Mouse (Mus musculus) spleen, adult 10 weeks (tissue): ENCODE measurements around the gene Sod2. TPM values are rescaled to one million over a fixed set of nuclear protein-coding genes. Genes with fewer than 3 reads are reported as not detected.

Source experiments
- polyA plus RNA-seq: library from polyadenylated mRNA; stranded (reverse); fragments of 350-450 nt; fragmentation: Illumina TruSeq; extraction: RNeasy Lipid Tissue Mini Kit (QIAGEN cat#74804); gene quantifications from one replicate; pipeline ENCODE4 v1.2.3, GENCODE M21; 2015; ENCODE audit warnings: low replicate concordance; ENCODE audit not compliant: insufficient read depth

Sod2 gene
- polyA plus RNA-seq = 43.3 TPM

GRCm38 (mm10) chr17:13006546-13006945 lies at the start of gene Sod2:
Gene Sod2 (plus strand): TSS chr17:13006846.

GRCm38 (mm10) chr17:12960331-12960873 lies 46.2 kb upstream of the Sod2 start, which contains the start of gene Acat2:
Gene Acat2 (minus strand): TSS chr17:12960747.

GRCm38 (mm10) chr17:12994069-12994468 lies 12.6 kb upstream of the Sod2 start, which contains the start of gene Wtap:
Gene Wtap (minus strand): TSS chr17:12994169.

DNA sequence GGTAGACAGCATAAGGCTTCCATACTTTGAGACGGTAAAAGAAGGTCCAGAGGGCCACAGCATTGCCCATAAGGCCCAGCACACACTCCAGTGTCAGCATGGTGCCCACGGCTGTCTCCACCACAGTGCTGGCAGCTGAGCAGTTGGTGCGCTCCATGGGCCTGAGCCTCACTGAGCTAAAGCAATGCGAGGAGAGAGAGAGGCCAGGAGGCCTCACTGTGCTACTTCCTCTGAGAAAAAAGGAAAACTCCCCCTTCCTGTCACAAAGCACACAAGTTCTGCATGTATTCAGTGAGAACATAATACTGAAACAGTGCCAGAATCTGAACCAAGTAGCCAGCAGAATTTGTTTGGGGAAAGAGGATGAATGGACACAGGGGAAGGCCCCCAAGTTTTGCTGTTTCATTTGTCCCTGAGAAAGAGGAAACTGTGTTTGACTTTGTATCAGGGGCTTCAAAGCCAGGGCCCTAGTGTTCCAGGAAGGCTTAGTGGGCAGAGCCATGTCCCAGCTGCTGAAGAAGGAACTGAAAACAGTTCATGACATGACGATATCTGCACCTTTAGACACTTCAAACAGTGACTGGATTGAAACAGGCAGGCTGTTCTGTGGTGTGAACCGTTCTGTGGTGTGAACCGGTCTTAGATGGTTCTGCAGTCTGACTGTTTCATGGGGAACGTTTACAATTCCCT lies 45.6 kb downstream of the Sod2 start, which contains the start of gene Gpr31b:
Gene Gpr31b (minus strand): TSS at position 173 of the 690 bp plus-strand sequence.

DNA sequence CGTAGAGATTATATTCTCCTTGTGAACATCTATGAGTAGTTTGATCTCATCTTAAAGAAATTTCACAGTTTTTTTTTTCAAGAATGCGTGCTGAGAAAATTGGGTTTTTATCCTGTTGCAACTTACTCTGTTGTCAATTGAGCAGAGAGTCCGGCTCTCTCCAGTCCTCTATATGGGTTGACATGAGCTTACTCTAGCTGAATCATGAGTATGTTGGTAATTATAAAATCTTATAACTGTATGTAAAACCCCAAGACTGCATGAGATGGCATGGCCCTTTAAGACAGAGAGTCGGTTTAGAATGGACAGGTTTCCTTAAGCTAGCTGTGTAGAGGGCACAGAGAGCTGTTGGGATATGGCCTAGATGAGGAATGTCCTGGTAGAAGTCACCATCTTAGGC lies 54.2 kb downstream of the Sod2 start, which contains the start of gene Tcp10b:
Gene Tcp10b (plus strand): TSS at position 301 of the 400 bp plus-strand sequence.

Other genes with a start within 250 kb of the Sod2 start
- gene Igf2r, start 237.2 kb upstream of the Sod2 start, polyA plus RNA-seq = 12.9 TPM
- gene Mas1, start 138.7 kb upstream of the Sod2 start, polyA plus RNA-seq = not detected
- not detected for gene Mrgprh, start 130.8 kb upstream of the Sod2 start, polyA plus RNA-seq
- 0.44 TPM for gene Pnldc1, start 96.6 kb upstream of the Sod2 start, polyA plus RNA-seq
- 346 TPM for gene Tcp1, start 91.1 kb upstream of the Sod2 start, polyA plus RNA-seq
- 52.6 TPM for gene Mrpl18, start 90.5 kb upstream of the Sod2 start, polyA plus RNA-seq
- not detected for gene Acat3, start 66.2 kb upstream of the Sod2 start, polyA plus RNA-seq
- gene Acat2, start 46.1 kb upstream of the Sod2 start, polyA plus RNA-seq = 20.4 TPM
- gene Wtap, start 12.7 kb upstream of the Sod2 start, polyA plus RNA-seq = 184 TPM
- not detected for gene Gpr31b, start 45.5 kb downstream of the Sod2 start, polyA plus RNA-seq
- gene Tcp10b, start 54.3 kb downstream of the Sod2 start, polyA plus RNA-seq = not detected
- gene Unc93a, start 125.0 kb downstream of the Sod2 start, polyA plus RNA-seq = not detected
- not detected for gene Smok2a, start 214.3 kb downstream of the Sod2 start, polyA plus RNA-seq
- not detected for gene Smok2b, start 223.4 kb downstream of the Sod2 start, polyA plus RNA-seq